Mouse (Mus musculus): ENCODE results near the gene Hexim2. TPM values are rescaled to one million over a fixed set of nuclear protein-coding genes. Genes with fewer than 3 reads are reported as not detected.

Hexim2 gene
- polyA plus RNA-seq, 1 experiment from 2014 or later, result 3.4 TPM

- peak; percentile 15 for DNase-seq
- Histone ChIP-seq H3K4me2 (ENCODE audit: low read depth, low read length) (no peak overlapping the region), H3K27me3 (ENCODE audit: insufficient read depth, low read length) (peaks cover 20% of the 10 kb centered on the region), H3K4me1 (ENCODE audit: insufficient read depth) (peaks cover 19% of the 10 kb centered on the region), H3K9ac (replicated peaks) (no peak overlapping the region), H3K36me3 (replicated peaks; ENCODE audit: insufficient read depth, low read length) (no peaks in the 10 kb centered on the region), H3K27ac (ENCODE audit: low read depth) (no peak overlapping the region), H3K9me3 (ENCODE audit: low read length) (no peaks in the 10 kb centered on the region), H3K4me3 (ENCODE audit: low read depth, low read length) (no peak overlapping the region)
- TF ChIP-seq EP300 (IDR thresholded peaks at IDR 0.05; ENCODE audit: low read depth) (no peak), CTCF (IDR thresholded peaks at IDR 0.05; ENCODE audit: low read depth) (no peak)
- WGBS (ENCODE audit: insufficient replicate concordance), result 38% methylated on average over 22 of the region's 22 CpGs
- ATAC-seq, result no peak
Observed at GRCm38 (mm10) chr11:103096979-103097894, 35.0 kb upstream of the Hexim2 start.

GRCm38 (mm10) chr11:103098531-103099190 lies 33.6 kb upstream of the Hexim2 start:
- Histone ChIP-seq H3K9ac (replicated peaks) (no peak overlapping the region), H3K4me2 (ENCODE audit: low read depth, low read length) (no peak overlapping the region), H3K27me3 (ENCODE audit: insufficient read depth, low read length) (peaks cover 20% of the 10 kb centered on the region), H3K4me1 (ENCODE audit: insufficient read depth) (peaks cover 28% of the 10 kb centered on the region), H3K4me3 (ENCODE audit: low read depth, low read length) (no peak overlapping the region), H3K27ac (ENCODE audit: low read depth) (no peak overlapping the region), H3K9me3 (ENCODE audit: low read length) (no peaks in the 10 kb centered on the region), H3K36me3 (replicated peaks; ENCODE audit: insufficient read depth, low read length) (no peaks in the 10 kb centered on the region)
- DNase-seq, result no peak
- ATAC-seq, result no peak
- 73% methylated on average over 11 of the region's 11 CpGs for WGBS (ENCODE audit: insufficient replicate concordance)
- no peak for TF ChIP-seq EP300 (IDR thresholded peaks at IDR 0.05; ENCODE audit: low read depth)
- TF ChIP-seq CTCF (IDR thresholded peaks at IDR 0.05; ENCODE audit: low read depth), result no peak

- H3K9ac ChIP-seq (replicated peaks), result no peak overlapping the region
- peaks cover 20% of the 10 kb centered on the region for H3K27me3 ChIP-seq (ENCODE audit: insufficient read depth, low read length)
- H3K4me2 ChIP-seq (ENCODE audit: low read depth, low read length), result no peak overlapping the region
- H3K4me1 ChIP-seq (ENCODE audit: insufficient read depth), result peaks cover 31% of the 10 kb centered on the region
- H3K36me3 ChIP-seq (replicated peaks; ENCODE audit: insufficient read depth, low read length), result no peaks in the 10 kb centered on the region
- no peaks in the 10 kb centered on the region for H3K9me3 ChIP-seq (ENCODE audit: low read length)
- TF ChIP-seq EP300 (IDR thresholded peaks at IDR 0.05; ENCODE audit: low read depth) (no peak), CTCF (IDR thresholded peaks at IDR 0.05; ENCODE audit: low read depth) (no peak)
- peak; percentile 14 for DNase-seq
- H3K27ac ChIP-seq (ENCODE audit: low read depth), result no peak overlapping the region
- H3K4me3 ChIP-seq (ENCODE audit: low read depth, low read length), result no peak overlapping the region
- 61% methylated on average over 12 of the region's 12 CpGs for WGBS (ENCODE audit: insufficient replicate concordance)
- ATAC-seq, result no peak
Observed at GRCm38 (mm10) chr11:103099352-103099940, 32.8 kb upstream of the Hexim2 start.

- peak; percentile 19 for DNase-seq
Observed at GRCm38 (mm10) chr11:103100361-103100760, 31.9 kb upstream of the Hexim2 start.

GRCm38 (mm10) chr11:103101481-103101865 lies 30.8 kb upstream of the Hexim2 start, which contains the start of the genes Plcd3 and Acbd4:
Gene Plcd3 (minus strand): TSS chr11:103101658.
Gene Acbd4 (plus strand): TSS chr11:103101682.
- peak within 1 kb of the TSS; percentile 86 for H3K4me2 ChIP-seq (ENCODE audit: low read depth, low read length)
- TF ChIP-seq EP300 (IDR thresholded peaks at IDR 0.05; ENCODE audit: low read depth) (no peak), CTCF (IDR thresholded peaks at IDR 0.05; ENCODE audit: low read depth) (no peak)
- ATAC-seq (no peak), DNase-seq (peak; percentile 69)
- WGBS (ENCODE audit: insufficient replicate concordance), result under 1% methylated on average over 34 of the region's 34 CpGs
- H3K36me3 ChIP-seq (replicated peaks; ENCODE audit: insufficient read depth, low read length), result 0 out of 2 replicates have a peak, but pooled peaks cover 5% of the 10 kb centered on the region
- peak within 1 kb of the TSS; percentile 57 for H3K4me3 ChIP-seq (ENCODE audit: low read depth, low read length)
- H3K4me1 ChIP-seq (ENCODE audit: insufficient read depth), result peaks cover 49% of the 10 kb centered on the region
- H3K9me3 ChIP-seq (ENCODE audit: low read length), result no peaks in the 10 kb centered on the region
- peak within 1 kb of the TSS; percentile 50 for H3K9ac ChIP-seq (replicated peaks)
- H3K27ac ChIP-seq (ENCODE audit: low read depth), result no peak within 1 kb of the TSS
- peaks cover 20% of the 10 kb centered on the region for H3K27me3 ChIP-seq (ENCODE audit: insufficient read depth, low read length)

More at GRCm38 (mm10) chr11:103100361-103100760, 31.9 kb upstream of the Hexim2 start:
- TF ChIP-seq EP300 (IDR thresholded peaks at IDR 0.05; ENCODE audit: low read depth), result no peak
- H3K4me3 ChIP-seq (ENCODE audit: low read depth, low read length), result no peak overlapping the region
- no peaks in the 10 kb centered on the region for H3K36me3 ChIP-seq (replicated peaks; ENCODE audit: insufficient read depth, low read length)
- peaks cover 40% of the 10 kb centered on the region for H3K4me1 ChIP-seq (ENCODE audit: insufficient read depth)
- no peak overlapping the region for H3K4me2 ChIP-seq (ENCODE audit: low read depth, low read length)
- no peak overlapping the region for H3K9ac ChIP-seq (replicated peaks)
- ATAC-seq, result no peak
- no peaks in the 10 kb centered on the region for H3K9me3 ChIP-seq (ENCODE audit: low read length)
- H3K27me3 ChIP-seq (ENCODE audit: insufficient read depth, low read length), result peaks cover 20% of the 10 kb centered on the region
- 60% methylated on average over 8 of the region's 8 CpGs for WGBS (ENCODE audit: insufficient replicate concordance)
- no peak overlapping the region for H3K27ac ChIP-seq (ENCODE audit: low read depth)

All from liver, postnatal 0 days (tissue).